Mouse (Mus musculus) bone marrow macrophage, adult 2 months (primary cell): ENCODE results near the gene Mical3.

Source experiments
- CTCF ChIP-seq: IDR thresholded peaks from 2 replicates; pipeline ENCODE4 v1.5.1; 2012; ENCODE audit warnings: low read depth, mild to moderate bottlenecking, low read length, moderate library complexity
- POLR2A ChIP-seq: IDR thresholded peaks from 2 replicates; pipeline ENCODE4 v1.6.1; 2012; ENCODE audit warnings: mild to moderate bottlenecking, low read depth, low read length, borderline replicate concordance

GRCm38 (mm10) chr6:121013750-121014149 is 117.0 kb downstream of the Mical3 start:
- TF ChIP-seq POLR2A (no peak), CTCF (peak; percentile 46; the same call in 1 of the 2 replicates)
